Mouse (Mus musculus) B cell, adult (primary cell): ENCODE measurements around the gene Wdpcp. TPM values are rescaled to one million over a fixed set of nuclear protein-coding genes. Genes with fewer than 3 reads are reported as not detected.

Source experiments
- total RNA-seq: library from RNA; stranded (reverse); gene quantifications from 4 replicates; pipeline ENCODE4 v1.2.4, GENCODE M21; 2023; ENCODE audit not compliant: inconsistent age

The Wdpcp gene
- total RNA-seq, result 2.3 to 3.5 TPM (median 2.9 TPM) in 4 replicates

DNA sequence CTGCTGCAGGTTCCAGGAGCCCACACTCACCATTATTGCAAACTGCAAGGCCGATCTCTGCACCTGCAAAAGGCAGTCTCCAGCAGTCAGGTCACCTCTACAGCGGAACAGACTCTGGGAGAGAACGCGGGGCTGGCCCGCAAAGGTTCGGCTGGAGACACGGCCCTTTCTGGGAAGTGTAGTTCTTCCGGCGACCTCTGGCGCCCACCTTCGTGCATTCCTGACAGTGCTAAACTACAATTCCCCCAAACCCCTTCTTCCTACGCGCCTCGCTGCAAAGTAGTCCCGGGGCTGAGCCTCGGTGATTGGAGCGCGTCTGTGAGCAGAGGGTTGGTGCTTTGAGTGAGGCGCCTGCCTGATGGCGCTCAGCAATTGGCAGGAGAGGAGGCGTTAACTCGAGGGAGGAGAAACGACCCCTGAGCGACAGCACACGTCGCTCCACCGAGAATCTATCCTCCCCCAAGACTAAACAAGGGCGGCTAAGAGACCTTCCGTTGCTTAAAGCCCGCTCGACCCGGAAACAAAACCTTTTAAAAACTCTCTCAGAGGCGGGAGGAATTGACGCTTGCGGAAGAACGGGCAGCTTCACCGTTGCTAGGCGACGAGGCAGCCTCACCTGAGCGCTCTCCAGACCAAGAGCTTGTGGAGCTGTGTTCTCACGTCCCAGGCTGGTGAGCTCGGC is at the start of gene Wdpcp, which contains the start of gene Mdh1:
Gene Wdpcp, plus strand, starts transcription at position 536 of the 682 bp plus-strand sequence.
Gene Mdh1, minus strand, starts transcription at position 668 of the 682 bp plus-strand sequence.

Other genes with a start within 250 kb of the Wdpcp start
- 37.4 to 40.7 TPM (median 39.9 TPM) in 4 replicates for gene Ugp2, start 201.0 kb upstream of the Wdpcp start, total RNA-seq
- gene Mdh1, start 132 bp downstream of the Wdpcp start, total RNA-seq, result 129 to 156 TPM (median 147 TPM) in 4 replicates